In the genomic region with DNA sequence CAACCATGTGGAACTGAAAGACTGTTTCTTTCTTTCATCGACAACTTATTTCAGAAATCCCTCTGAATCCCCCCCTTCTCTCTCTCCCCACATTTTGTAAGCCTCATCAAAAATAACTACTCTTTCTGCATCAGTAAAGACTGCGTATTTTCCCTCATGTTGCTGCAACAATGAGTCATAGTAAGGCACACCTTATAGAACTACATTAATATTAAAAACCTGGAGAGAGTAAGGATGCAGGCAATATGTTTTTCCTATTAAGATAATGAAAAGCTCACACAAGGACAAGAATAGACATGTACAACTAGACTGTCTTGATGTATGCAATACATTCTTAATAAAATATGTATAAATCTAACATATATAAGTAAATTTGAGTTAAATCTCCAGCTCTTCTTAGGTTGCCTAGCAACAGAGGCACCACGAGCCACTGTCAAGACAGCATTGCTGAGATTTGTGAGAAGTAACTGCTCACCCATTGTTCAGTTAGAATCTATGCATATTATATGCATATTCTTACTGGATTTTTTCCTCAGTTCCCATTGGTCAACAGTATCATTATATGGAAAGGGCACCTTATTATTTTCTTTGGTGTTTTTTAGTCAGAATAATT, we compare ENCODE assay signal across 19 mouse cellular contexts.
DNase-seq lines count a peak whose midpoint lies in the region; ATAC-seq lines count a peak whose summit lies in the region.
"Had no signal": no experiment of that assay in that cellular context is flagged by ENCODE, and none has a peak within 500 bp of the region (broad histone marks: within the 10 kb centered on the region; RNA-seq: fewer than 3 reads in every experiment).

No protein-coding gene starts in this region.

- H3K4me3 ChIP-seq in midbrain, embryonic 13.5 days (replicated peaks) = no peak overlapping the region
- no peak overlapping the region for H3K4me3 ChIP-seq in midbrain, embryonic 11.5 days (ENCODE audit: low read depth, low read length)
- H3K4me3 ChIP-seq in hindbrain, embryonic 16.5 days (ENCODE audit: low read length) = no peak overlapping the region
- H3K4me3 ChIP-seq in neural tube, embryonic 14.5 days (ENCODE audit: low read depth, low read length) = no peak overlapping the region
- H3K4me3 ChIP-seq: heart, embryonic 15.5 days; limb, embryonic 15.5 days; liver, embryonic 15.5 days had no signal

- 45% methylated on average over 3 of the region's 3 CpGs for WGBS in midbrain, embryonic 13.5 days
- 68% methylated on average over 3 of the region's 3 CpGs for WGBS in midbrain, embryonic 11.5 days
- WGBS in hindbrain, embryonic 16.5 days = 50% methylated on average over 3 of the region's 3 CpGs
- 58% methylated on average over 3 of the region's 3 CpGs for WGBS in neural tube, embryonic 14.5 days

- no peaks in the 10 kb centered on the region for H3K9me3 ChIP-seq in midbrain, embryonic 13.5 days
- no peaks in the 10 kb centered on the region for H3K9me3 ChIP-seq in midbrain, embryonic 11.5 days (ENCODE audit: control insufficient read depth, low read length)
- H3K9me3 ChIP-seq in hindbrain, embryonic 16.5 days (ENCODE audit: control insufficient read depth, low read length) = no peaks in the 10 kb centered on the region
- H3K9me3 ChIP-seq in neural tube, embryonic 14.5 days (ENCODE audit: control insufficient read depth, low read length) = no peaks in the 10 kb centered on the region
- H3K9me3 ChIP-seq: G1E; heart, embryonic 15.5 days; limb, embryonic 15.5 days; liver, embryonic 15.5 days had no signal

- peak; percentile 89 for ATAC-seq in frontal cortex, adult (ENCODE audit: low TSS enrichment)
- ATAC-seq in midbrain, embryonic 13.5 days = peak; percentile 79
- ATAC-seq in midbrain, embryonic 11.5 days (ENCODE audit: low FRiP score) = no peak
- peak; percentile 89 for ATAC-seq in hindbrain, embryonic 16.5 days
- peak; percentile 58; the same call in 1 of the 2 replicates for ATAC-seq in neural tube, embryonic 14.5 days (ENCODE audit: low read depth)

- H3K4me2 ChIP-seq in midbrain, embryonic 13.5 days (replicated peaks) = no peak overlapping the region
- no peak overlapping the region for H3K4me2 ChIP-seq in midbrain, embryonic 11.5 days
- H3K4me2 ChIP-seq in hindbrain, embryonic 16.5 days (ENCODE audit: low read length) = no peak overlapping the region
- no peak overlapping the region for H3K4me2 ChIP-seq in neural tube, embryonic 14.5 days (ENCODE audit: low read depth, low read length)
- H3K4me2 ChIP-seq: heart, embryonic 15.5 days; limb, embryonic 15.5 days; liver, embryonic 15.5 days had no signal

- no peaks in the 10 kb centered on the region; the same call in 1 of the 2 replicates for H3K4me1 ChIP-seq in midbrain, embryonic 13.5 days (replicated peaks)
- H3K4me1 ChIP-seq in midbrain, embryonic 11.5 days (ENCODE audit: control insufficient read depth, insufficient read depth, low read length) = no peaks in the 10 kb centered on the region
- no peaks in the 10 kb centered on the region for H3K4me1 ChIP-seq in hindbrain, embryonic 16.5 days (ENCODE audit: control insufficient read depth, insufficient read depth, low read depth, low read length)
- H3K4me1 ChIP-seq in neural tube, embryonic 14.5 days (ENCODE audit: control insufficient read depth, insufficient read depth, low read length) = no peaks in the 10 kb centered on the region
- H3K4me1 ChIP-seq: heart, embryonic 15.5 days; limb, embryonic 15.5 days; liver, embryonic 15.5 days had no signal

- H3K9ac ChIP-seq in midbrain, embryonic 13.5 days (replicated peaks) = no peak overlapping the region
- no peak overlapping the region for H3K9ac ChIP-seq in midbrain, embryonic 11.5 days (ENCODE audit: low read length)
- H3K9ac ChIP-seq in hindbrain, embryonic 16.5 days (ENCODE audit: low read depth, low read length) = no peak overlapping the region
- no peak overlapping the region for H3K9ac ChIP-seq in neural tube, embryonic 14.5 days (replicated peaks; ENCODE audit: low read depth, low read length)
- H3K9ac ChIP-seq: heart, embryonic 15.5 days; limb, embryonic 15.5 days; liver, embryonic 15.5 days had no signal

- DNase-seq in frontal cortex, postnatal 25 days (ENCODE audit: low spot score in 2 of 2) = no peak
- DNase-seq in midbrain, embryonic 11.5 days (ENCODE audit: low spot score, missing footprints) = no peak
- DNase-seq in spleen, postnatal 4 days (ENCODE audit: low spot score in 2 of 2) = no peak
- no peak for DNase-seq in lung, postnatal 10 days
- DNase-seq: adrenal gland, postnatal 36 days; cerebellum, adult 2 months; cerebellum, postnatal 36 days; heart, adult 18-20 months; kidney, adult 11 months; retina, postnatal 1 day; thymus, postnatal 14 days had no signal

- no peaks in the 10 kb centered on the region for H3K36me3 ChIP-seq in midbrain, embryonic 13.5 days
- H3K36me3 ChIP-seq in midbrain, embryonic 11.5 days (ENCODE audit: control insufficient read depth, insufficient read depth, low read length) = no peaks in the 10 kb centered on the region
- no peaks in the 10 kb centered on the region for H3K36me3 ChIP-seq in hindbrain, embryonic 16.5 days (ENCODE audit: control insufficient read depth, insufficient read depth, low read length)
- no peaks in the 10 kb centered on the region for H3K36me3 ChIP-seq in neural tube, embryonic 14.5 days (ENCODE audit: control insufficient read depth, insufficient read depth, low read length)
- H3K36me3 ChIP-seq: G1E; heart, embryonic 15.5 days; limb, embryonic 15.5 days; liver, embryonic 15.5 days had no signal

- H3K27ac ChIP-seq in midbrain, embryonic 13.5 days = no peak overlapping the region
- no peak overlapping the region for H3K27ac ChIP-seq in midbrain, embryonic 11.5 days (ENCODE audit: low read depth, low read length)
- no peak overlapping the region for H3K27ac ChIP-seq in hindbrain, embryonic 16.5 days (ENCODE audit: low read depth, low read length)
- no peak overlapping the region for H3K27ac ChIP-seq in neural tube, embryonic 14.5 days (ENCODE audit: low read depth, low read length)
- H3K27ac ChIP-seq: heart, embryonic 15.5 days; limb, embryonic 15.5 days; liver, embryonic 15.5 days had no signal

- H3K27me3 ChIP-seq in midbrain, embryonic 13.5 days = no peaks in the 10 kb centered on the region
- no peaks in the 10 kb centered on the region for H3K27me3 ChIP-seq in midbrain, embryonic 11.5 days (ENCODE audit: control insufficient read depth, insufficient read depth, low read length)
- no peaks in the 10 kb centered on the region for H3K27me3 ChIP-seq in hindbrain, embryonic 16.5 days (replicated peaks; ENCODE audit: control insufficient read depth, insufficient read depth, low read length)
- H3K27me3 ChIP-seq in neural tube, embryonic 14.5 days (ENCODE audit: control insufficient read depth, insufficient read depth, low read length) = no peaks in the 10 kb centered on the region
- H3K27me3 ChIP-seq: heart, embryonic 15.5 days; limb, embryonic 15.5 days; liver, embryonic 15.5 days had no signal
